Mouse (Mus musculus) large intestine, adult 2 months (tissue): ENCODE measurements around the gene Rnd3. TPM values are rescaled to one million over a fixed set of nuclear protein-coding genes. Genes with fewer than 3 reads are reported as not detected.

Experiments used
- DNase-seq: peaks from one replicate; pipeline ENCODE4 v3.0.0-alpha.2; 2012; ENCODE audit warnings: low read depth, low spot score
- WGBS: fragments of 180-500 bp; shearing (Covaris S2); methylation state at CpG from one replicate; pipeline ENCODE4 v1.1.7; 2018; 5-methylcytosine and 5-hydroxymethylcytosine counted together
- polyA plus RNA-seq: library from polyadenylated mRNA; depleted of rRNA; stranded (reverse); fragments of >200 nt; gene quantifications from 2 replicates; pipeline ENCODE4 v1.2.3, GENCODE M21; 2012

Gene Rnd3
- polyA plus RNA-seq, 1 experiment = 3.1 TPM

GRCm38 (mm10) chr2:51137726-51138125 lies 11.2 kb downstream of the Rnd3 start:
- DNase-seq = peak; percentile 64
- WGBS = 18% methylated on average over 4 of the region's 4 CpGs

GRCm38 (mm10) chr2:51132181-51132580 lies 16.7 kb downstream of the Rnd3 start:
- WGBS = 94% methylated on average over 20 of the region's 20 CpGs

GRCm38 (mm10) chr2:51128090-51128489 lies 20.8 kb downstream of the Rnd3 start:
- DNase-seq = no peak
- 30% methylated on average over 4 of the region's 4 CpGs for WGBS

More at GRCm38 (mm10) chr2:51132181-51132580, 16.7 kb downstream of the Rnd3 start:
- DNase-seq = no peak

GRCm38 (mm10) chr2:51110271-51110670 lies 38.6 kb downstream of the Rnd3 start:
- no peak for DNase-seq
- WGBS = 18% methylated on average over 2 of the region's 2 CpGs

- WGBS = 76% methylated on average over 5 of the region's 5 CpGs
- no peak for DNase-seq
Observed at GRCm38 (mm10) chr2:51108631-51109030, 40.3 kb downstream of the Rnd3 start.

- WGBS = 67% methylated on average over 4 of the region's 4 CpGs
- DNase-seq = no peak
Observed at GRCm38 (mm10) chr2:51101187-51101586, 47.7 kb downstream of the Rnd3 start.

- DNase-seq = no peak
- 78% methylated on average over 9 of the region's 9 CpGs for WGBS
Observed at GRCm38 (mm10) chr2:51099987-51100386, 48.9 kb downstream of the Rnd3 start.

GRCm38 (mm10) chr2:51099240-51099639 lies 49.7 kb downstream of the Rnd3 start:
- no peak for DNase-seq
- 62% methylated on average over 1 of the region's 1 CpGs for WGBS

- 91% methylated on average over 7 of the region's 7 CpGs for WGBS
- no peak for DNase-seq
Observed at GRCm38 (mm10) chr2:51090688-51091087, 58.2 kb downstream of the Rnd3 start.

GRCm38 (mm10) chr2:51090049-51090448 lies 58.9 kb downstream of the Rnd3 start:
- WGBS = 33% methylated on average over 8 of the region's 8 CpGs
- DNase-seq = no peak

GRCm38 (mm10) chr2:51088843-51089573 lies 59.9 kb downstream of the Rnd3 start:
- DNase-seq = no peak
- WGBS = 86% methylated on average over 11 of the region's 11 CpGs

- whole genome bisulfite sequencing = 92% methylated on average over 3 of the region's 3 CpGs
Observed at GRCm38 (mm10) chr2:51088123-51088453, 60.8 kb downstream of the Rnd3 start.

GRCm38 (mm10) chr2:51087307-51088122 lies 61.4 kb downstream of the Rnd3 start:
- WGBS = 82% methylated on average over 12 of the region's 12 CpGs
- no peak for DNase-seq

More at GRCm38 (mm10) chr2:51088123-51088453, 60.8 kb downstream of the Rnd3 start:
- no peak for DNase-seq

- DNase-seq = no peak
- WGBS = 95% methylated on average over 11 of the region's 11 CpGs
Observed at GRCm38 (mm10) chr2:51085155-51085554, 63.8 kb downstream of the Rnd3 start.

GRCm38 (mm10) chr2:51082714-51083351 lies 66.1 kb downstream of the Rnd3 start:
- DNase-seq = no peak
- 84% methylated on average over 13 of the region's 13 CpGs for WGBS
